Mouse (Mus musculus) lung, adult 2 months (tissue): ENCODE results near the gene Tekt1.

Source experiments
- CTCF ChIP-seq: fragments of 200-500 bp; IDR thresholded peaks from 2 replicates; pipeline ENCODE4 v1.5.1; 2011; ENCODE audit warnings: mild to moderate bottlenecking, low read length, control low read depth; ENCODE audit not compliant: insufficient read depth
- POLR2A ChIP-seq: fragments of 200-500 bp; IDR thresholded peaks from 2 replicates; pipeline ENCODE4 v1.6.1; 2011; ENCODE audit warnings: low read depth, mild to moderate bottlenecking, control low read depth, low read length, borderline replicate concordance; ENCODE audit errors: extremely low read depth

DNA sequence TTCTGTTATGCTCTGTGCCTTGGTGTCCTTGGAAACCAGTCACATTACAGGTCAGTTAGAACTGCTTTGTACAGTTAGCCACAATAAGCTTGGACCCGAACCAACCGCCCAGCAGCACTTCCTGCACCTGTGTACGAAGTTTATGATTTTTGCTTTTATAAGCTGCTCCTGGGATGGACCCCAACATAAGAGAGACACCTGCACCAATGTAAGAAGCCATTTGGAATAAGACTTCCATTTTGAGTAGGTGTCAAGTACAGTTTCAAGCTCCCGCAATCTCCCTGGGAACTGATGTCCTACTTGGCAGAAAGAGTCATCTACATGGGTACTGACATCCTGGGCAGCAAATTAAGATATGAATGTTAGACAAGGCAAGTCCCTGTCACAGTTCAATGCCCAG, 22.5 kb downstream of the Tekt1 start:
- TF ChIP-seq POLR2A, result no peak
- no peak for TF ChIP-seq CTCF
